Mouse (Mus musculus) kidney, postnatal 25 days (tissue): ENCODE measurements around the gene Ubtfl1.
"Not testable (repeated sequence)": the region's sequence is repeated elsewhere in the genome, so short reads cannot be mapped to it uniquely, and the experiment has no call there.

Experiments
- DNase-seq, 2 experiments: peaks; one replicate each; pipeline ENCODE4 v3.0.0; 2021; ENCODE audit warnings: mixed read lengths in 2 of 2

The Ubtfl1 gene

GRCm38 (mm10) chr9:18404118-18404517 is at the start of gene Ubtfl1:
Gene Ubtfl1 (plus strand): TSS chr9:18404418.
- no peak for DNase-seq

- DNase-seq = not testable (repeated sequence)
These were observed 31.2 kb upstream of the Ubtfl1 start for GRCm38 (mm10) chr9:18373026-18373425.

- DNase-seq = peak in 1 of 2 experiments; percentile 30
These were observed 18.4 kb upstream of the Ubtfl1 start for GRCm38 (mm10) chr9:18385782-18386181.

GRCm38 (mm10) chr9:18399629-18400028 is 4.6 kb upstream of the Ubtfl1 start:
- DNase-seq = no peak

- DNase-seq = not testable (repeated sequence)
These were observed 1.3 kb upstream of the Ubtfl1 start, which contains the start of gene Naalad2 for GRCm38 (mm10) chr9:18402895-18403294. Gene Naalad2 (minus strand): TSS chr9:18402995.

- not testable (repeated sequence) for DNase-seq
These were observed 8.2 kb downstream of the Ubtfl1 start for GRCm38 (mm10) chr9:18412371-18412770.

GRCm38 (mm10) chr9:18430354-18430753 is 26.1 kb downstream of the Ubtfl1 start, which contains the start of gene Mbd3l2:
Gene Mbd3l2 (plus strand): TSS chr9:18430654.
- DNase-seq = no peak

GRCm38 (mm10) chr9:18431687-18432086 is 27.5 kb downstream of the Ubtfl1 start:
- DNase-seq = no peak

- no peak for DNase-seq
These were observed 52.3 kb downstream of the Ubtfl1 start for GRCm38 (mm10) chr9:18456520-18456919.
